Mouse (Mus musculus) myocyte (in vitro differentiated cells): Measurements from ENCODE around the gene Snapc4.

Experiments used
- CEBPB ChIP-seq: IDR thresholded peaks from 2 replicates; pipeline ENCODE4 v1.6.1; 2011; ENCODE audit warnings: mild to moderate bottlenecking, moderate library complexity; ENCODE audit not compliant: poor library complexity, insufficient read depth, severe bottlenecking
- E2F4 ChIP-seq: IDR thresholded peaks from one replicate; pipeline ENCODE4 v1.6.1; 2011; ENCODE audit warnings: mild to moderate bottlenecking, control low read depth, moderate library complexity; ENCODE audit not compliant: insufficient read depth
- MAX ChIP-seq: IDR thresholded peaks from one replicate; pipeline ENCODE4 v1.6.1; 2011; ENCODE audit warnings: low read depth, mild to moderate bottlenecking, control low read depth
- MYOD1 ChIP-seq, 3 experiments: IDR thresholded peaks; one replicate each; pipeline ENCODE4 v1.6.1; 2011; ENCODE audit warnings: control low read depth in 2 of 3, low read depth in 2 of 3, mild to moderate bottlenecking in 2 of 3, moderate library complexity in 1 of 3; ENCODE audit not compliant: insufficient read length in 2 of 3, control insufficient read depth in 1 of 3
- MYOG ChIP-seq, 3 experiments: IDR thresholded peaks; one replicate each; pipeline ENCODE4 v1.6.1; 2011; ENCODE audit warnings: control low read depth in 2 of 3, low read depth in 2 of 3, mild to moderate bottlenecking in 2 of 3; ENCODE audit not compliant: insufficient read length in 2 of 3, control insufficient read depth in 1 of 3, insufficient read depth in 1 of 3
- POLR2A ChIP-seq: IDR thresholded peaks from one replicate; pipeline ENCODE4 v1.6.1; 2011; ENCODE audit warnings: low read depth, mild to moderate bottlenecking, control low read depth, moderate library complexity; ENCODE audit not compliant: insufficient read length
- POLR2AphosphoS2 ChIP-seq: IDR thresholded peaks from one replicate; pipeline ENCODE4 v1.6.1; 2011; ENCODE audit warnings: low read depth, control low read depth; ENCODE audit not compliant: insufficient read length
- TCF12 ChIP-seq: IDR thresholded peaks from one replicate; pipeline ENCODE4 v1.6.1; 2011; ENCODE audit warnings: mild to moderate bottlenecking, control low read depth; ENCODE audit not compliant: poor library complexity, insufficient read depth, severe bottlenecking
- TCF3 ChIP-seq: IDR thresholded peaks from one replicate; pipeline ENCODE4 v1.6.1; 2011; ENCODE audit warnings: low read depth, control low read depth; ENCODE audit not compliant: insufficient read length
- USF1 ChIP-seq: IDR thresholded peaks from one replicate; pipeline ENCODE4 v1.6.1; 2011; ENCODE audit warnings: low read depth, mild to moderate bottlenecking, control low read depth, moderate library complexity

DNA sequence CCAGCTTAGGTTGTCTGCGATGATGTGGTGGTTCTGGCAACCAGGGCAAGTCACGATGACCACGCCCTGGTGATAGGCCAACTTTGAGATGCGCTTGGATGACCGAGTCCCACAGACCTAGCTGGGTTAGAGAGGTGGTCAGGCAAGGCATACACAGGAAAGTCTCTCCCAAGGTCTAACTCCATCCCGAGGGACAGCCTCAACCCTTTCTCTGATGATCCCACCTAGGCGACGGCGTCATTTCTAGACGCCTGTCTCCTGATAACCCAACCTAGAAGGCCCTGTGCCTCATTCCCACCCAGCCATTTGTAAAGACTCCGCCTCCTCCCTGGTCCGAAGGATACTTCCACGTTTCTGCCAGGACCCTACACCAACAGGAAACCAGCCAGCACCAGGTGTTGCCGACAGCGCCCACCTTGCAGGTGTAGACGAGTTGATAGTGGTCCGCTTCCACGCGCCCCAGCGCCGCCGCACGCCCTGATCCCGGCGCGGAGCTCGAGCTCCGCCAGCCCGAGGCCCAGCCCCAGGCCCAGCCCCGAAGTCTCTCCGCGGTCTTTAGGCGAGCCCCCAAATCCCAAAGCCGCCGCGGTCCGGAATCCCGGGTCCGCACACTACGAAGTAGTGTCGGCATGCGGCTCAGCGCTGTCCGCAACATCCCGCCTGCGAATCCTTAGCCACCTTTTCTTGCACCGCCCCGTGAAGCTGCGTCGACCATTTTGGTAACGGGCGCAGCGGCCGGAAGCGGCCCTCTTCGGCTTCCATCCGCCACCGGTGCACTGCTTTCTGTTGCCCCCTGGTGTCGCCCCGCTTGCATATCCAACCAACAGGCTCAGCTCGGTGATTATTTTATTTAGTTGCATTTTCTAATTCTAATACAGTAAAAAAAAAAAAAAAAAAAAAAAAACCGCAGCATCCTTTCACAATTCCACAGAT is 28.8 kb downstream of the Snapc4 start, which contains the start of gene Dnlz:
- no peak for TF ChIP-seq CEBPB
- TF ChIP-seq USF1: no peak
- TF ChIP-seq POLR2A: peak; percentile 70
- TF ChIP-seq TCF12: no peak
- TF ChIP-seq E2F4: peak; percentile 34
- no peak for TF ChIP-seq MYOG (IDR thresholded peaks at IDR 0.05; ENCODE audit: control insufficient read depth in 1 of 3, insufficient read depth in 1 of 3, insufficient read length in 2 of 3, low read depth in 2 of 3)
- TF ChIP-seq MAX: no peak
- TF ChIP-seq MYOD1 (IDR thresholded peaks at IDR 0.05; ENCODE audit: control insufficient read depth in 1 of 3, insufficient read length in 2 of 3, low read depth in 2 of 3): no peak
- TF ChIP-seq TCF3: no peak
- TF ChIP-seq POLR2AphosphoS2: peak; percentile 48
